In genomic region chr8:121954981-121955555, GRCm38 (mm10) we compare ENCODE assay signal across 29 mouse cellular contexts. TPM values are rescaled to one million over a fixed set of nuclear protein-coding genes. Genes with fewer than 3 reads are reported as not detected.
A peak's percentile ranks its signal among the peaks of the same experiment; 100 is the strongest.
DNase-seq lines count a peak whose midpoint lies in the region; ATAC-seq and TF ChIP-seq lines count a peak whose summit lies in the region.
"Had no signal": no experiment of that assay in that cellular context is flagged by ENCODE, and none has a peak within 500 bp of the region (broad histone marks: within the 10 kb centered on the region; RNA-seq: fewer than 3 reads in every experiment).

No protein-coding gene starts in this region.

- 55% methylated on average over 10 of the region's 10 CpGs for WGBS in liver, embryonic 15.5 days (ENCODE audit: insufficient replicate concordance)
- 90% methylated on average over 10 of the region's 10 CpGs for WGBS in forebrain, embryonic 11.5 days

- peak overlapping the region; percentile 88 for H3K4me3 ChIP-seq in megakaryocyte, embryonic 14.5 days (replicated peaks)
- H3K4me3 ChIP-seq in G1E (ENCODE audit: low read depth, low read length), result peak overlapping the region; percentile 64; the same call in 1 of the 2 replicates
- no peak overlapping the region for H3K4me3 ChIP-seq in liver, embryonic 15.5 days (replicated peaks)
- H3K4me3 ChIP-seq in forebrain, embryonic 11.5 days (ENCODE audit: low read depth, low read length), result no peak overlapping the region
- H3K4me3 ChIP-seq: forebrain, embryonic 10.5 days; heart, embryonic 12.5 days; hindbrain, embryonic 10.5 days; intestine, embryonic 15.5 days; limb, embryonic 13.5 days; midbrain, embryonic 15.5 days had no signal

- no peaks in the 10 kb centered on the region for H3K9me3 ChIP-seq in megakaryocyte, embryonic 14.5 days
- no peaks in the 10 kb centered on the region for H3K9me3 ChIP-seq in G1E (replicated peaks)
- H3K9me3 ChIP-seq in liver, embryonic 15.5 days (replicated peaks), result no peaks in the 10 kb centered on the region
- H3K9me3 ChIP-seq in forebrain, embryonic 11.5 days (ENCODE audit: control insufficient read depth, low read length), result no peaks in the 10 kb centered on the region
- H3K9me3 ChIP-seq: forebrain, embryonic 10.5 days; heart, embryonic 12.5 days; hindbrain, embryonic 10.5 days; intestine, embryonic 15.5 days; limb, embryonic 13.5 days; midbrain, embryonic 15.5 days had no signal

- TF ChIP-seq CTCF in G1E (IDR thresholded peaks at IDR 0.05; ENCODE audit: low read depth, low read length), result no peak

- DNase-seq in heart, adult 11 months, result peak; percentile 90
- DNase-seq in heart, adult 9 months (ENCODE audit: low spot score in 2 of 2), result no peak
- DNase-seq in G1E (ENCODE audit: low spot score), result no peak
- no peak for DNase-seq in right cerebral cortex, postnatal 36 days (ENCODE audit: low spot score in 2 of 2)
- DNase-seq in forebrain, embryonic 11.5 days (ENCODE audit: low spot score), result no peak
- DNase-seq: adrenal gland, postnatal 14 days; B cell, adult 2 months; cerebellum, adult 8-10 months; cerebellum, postnatal 36 days; embryo, embryonic 11 days; heart, postnatal 10 days; kidney, adult 9 months; kidney, postnatal 25 days; layer of hippocampus, postnatal 36 days; lung, embryonic 14.5 days; right cerebral cortex, postnatal 4 days; thymus, postnatal 4 days had no signal

- ATAC-seq in megakaryocyte, adult 5-6 weeks (ENCODE audit: poor library complexity, severe bottlenecking), result no peak
- ATAC-seq in G1E (ENCODE audit: extremely low read depth, insufficient number of reproducible peaks, low FRiP score, poor library complexity, severe bottlenecking), result no peak
- no peak for ATAC-seq in liver, embryonic 15.5 days (ENCODE audit: insufficient read depth)
- ATAC-seq in forebrain, embryonic 11.5 days (replicated peaks; ENCODE audit: low FRiP score), result no peak
- ATAC-seq: hindbrain, embryonic 16.5 days; intestine, embryonic 15.5 days; midbrain, embryonic 15.5 days had no signal

- peak overlapping the region; percentile 14; the same call in 1 of the 2 replicates for H3K4me2 ChIP-seq in liver, embryonic 15.5 days
- no peak overlapping the region for H3K4me2 ChIP-seq in forebrain, embryonic 11.5 days (ENCODE audit: low read depth, low read length, severe bottlenecking)
- H3K4me2 ChIP-seq: heart, embryonic 12.5 days; intestine, embryonic 15.5 days; limb, embryonic 13.5 days; lung, embryonic 14.5 days; midbrain, embryonic 15.5 days had no signal

- no peak overlapping the region; the same call in 1 of the 2 replicates for H3K27ac ChIP-seq in liver, embryonic 15.5 days (replicated peaks)
- no peak overlapping the region for H3K27ac ChIP-seq in forebrain, embryonic 11.5 days (ENCODE audit: low read depth, low read length)
- H3K27ac ChIP-seq: forebrain, embryonic 10.5 days; hindbrain, embryonic 10.5 days; intestine, embryonic 15.5 days; limb, embryonic 13.5 days; midbrain, embryonic 15.5 days had no signal

- H3K9ac ChIP-seq in liver, embryonic 15.5 days, result no peak overlapping the region
- no peak overlapping the region for H3K9ac ChIP-seq in forebrain, embryonic 11.5 days (ENCODE audit: low read length)
- H3K9ac ChIP-seq: heart, embryonic 12.5 days; intestine, embryonic 15.5 days; limb, embryonic 13.5 days; lung, embryonic 14.5 days; midbrain, embryonic 15.5 days had no signal

- H3K4me1 ChIP-seq in megakaryocyte, embryonic 14.5 days, result peaks cover 78% of the 10 kb centered on the region
- H3K4me1 ChIP-seq in G1E (ENCODE audit: insufficient read depth, low read depth, low read length), result peaks cover 74% of the 10 kb centered on the region
- H3K4me1 ChIP-seq in liver, embryonic 15.5 days (replicated peaks), result peaks cover 71% of the 10 kb centered on the region
- peaks cover 3% of the 10 kb centered on the region; the same call in 1 of the 2 replicates for H3K4me1 ChIP-seq in forebrain, embryonic 11.5 days (replicated peaks; ENCODE audit: control insufficient read depth, insufficient read depth, low read length)

- H3K36me3 ChIP-seq in megakaryocyte, embryonic 14.5 days (replicated peaks; ENCODE audit: low read length), result peaks cover 51% of the 10 kb centered on the region
- peaks cover 55% of the 10 kb centered on the region for H3K36me3 ChIP-seq in G1E (replicated peaks)
- peaks cover 35% of the 10 kb centered on the region for H3K36me3 ChIP-seq in liver, embryonic 15.5 days (replicated peaks)
- no peaks in the 10 kb centered on the region; the same call in 1 of the 2 replicates for H3K36me3 ChIP-seq in forebrain, embryonic 11.5 days (ENCODE audit: control insufficient read depth, insufficient read depth, low read length)

- no peaks in the 10 kb centered on the region for H3K27me3 ChIP-seq in megakaryocyte, embryonic 14.5 days (replicated peaks)
- no peaks in the 10 kb centered on the region for H3K27me3 ChIP-seq in G1E (ENCODE audit: insufficient read depth, low read length)
- no peaks in the 10 kb centered on the region for H3K27me3 ChIP-seq in liver, embryonic 15.5 days
- H3K27me3 ChIP-seq in forebrain, embryonic 11.5 days (ENCODE audit: control insufficient read depth, insufficient read depth, low read length), result no peaks in the 10 kb centered on the region
- H3K27me3 ChIP-seq: heart, embryonic 12.5 days; intestine, embryonic 15.5 days; limb, embryonic 13.5 days; midbrain, embryonic 15.5 days had no signal

RNA-seq across cellular contexts. Expression of gene Banp, which starts 5.5 kb away (rescaled TPM):
- 47.5 and 119 TPM in 2 replicates for polyA plus RNA-seq in megakaryocyte, embryonic 14.5 days (2012; ENCODE audit: insufficient read depth, low replicate concordance)
- total RNA-seq in megakaryocyte, adult 5-6 weeks (2015), result 8.1 and 9.2 TPM in 2 replicates
- total RNA-seq in megakaryocyte, adult 5-6 weeks (2017), result 21.3 and 28.7 TPM in 2 replicates
- 35.7 and 43.5 TPM in 2 replicates for total RNA-seq in G1E (2014; fragmentation: Nextera tagmentation)
- total RNA-seq in G1E (2017), result 42.5 and 46.6 TPM in 2 replicates
- 49.1 and 50.7 TPM in 2 replicates for polyA plus RNA-seq in G1E (2012)
- 15.2 and 20.6 TPM in 2 replicates for polyA plus RNA-seq in liver, embryonic 15.5 days (2015; fragmentation: Nextera tagmentation; extraction: Ambion mirVana)
- 53.1 and 60.9 TPM in 2 replicates for polyA plus RNA-seq in forebrain, embryonic 11.5 days (2014; fragmentation: Nextera tagmentation; extraction: Ambion mirVana)

RNA-seq across cellular contexts. Expression of gene Car5a, which starts 10.4 kb away (rescaled TPM):
- 2.1 TPM in 1 of 2 replicates, not detected in the other for polyA plus RNA-seq in megakaryocyte, embryonic 14.5 days (2012; ENCODE audit: insufficient read depth, low replicate concordance)
- not detected in 2 replicates for total RNA-seq in megakaryocyte, adult 5-6 weeks (2015)
- not detected in 2 replicates for total RNA-seq in megakaryocyte, adult 5-6 weeks (2017)
- 0.68 and 1.4 TPM in 2 replicates for total RNA-seq in G1E (2014; fragmentation: Nextera tagmentation)
- 0.16 TPM in 1 of 2 replicates, not detected in the other for total RNA-seq in G1E (2017)
- 0.41 and 0.57 TPM in 2 replicates for polyA plus RNA-seq in G1E (2012)
- 3.2 and 4.5 TPM in 2 replicates for polyA plus RNA-seq in liver, embryonic 15.5 days (2015; fragmentation: Nextera tagmentation; extraction: Ambion mirVana)
- not detected in 2 replicates for polyA plus RNA-seq in forebrain, embryonic 11.5 days (2014; fragmentation: Nextera tagmentation; extraction: Ambion mirVana)
- total RNA-seq: heart, postnatal 10 days; layer of hippocampus, postnatal 36 days; left cerebral cortex, postnatal 10 days; megakaryocyte-erythroid progenitor cell, adult 5-6 weeks had no signal
- polyA plus RNA-seq: forebrain, embryonic 10.5 days; heart, embryonic 12.5 days; limb, embryonic 13.5 days; lung, embryonic 14.5 days had no signal

RNA-seq across cellular contexts. Expression of gene Slc7a5, which starts 47.6 kb away (rescaled TPM):
- polyA plus RNA-seq in megakaryocyte, embryonic 14.5 days (2012; ENCODE audit: insufficient read depth, low replicate concordance), result 77.3 and 236 TPM in 2 replicates
- total RNA-seq in megakaryocyte, adult 5-6 weeks (2015), result 8.7 and 9.3 TPM in 2 replicates
- total RNA-seq in megakaryocyte, adult 5-6 weeks (2017), result 6.5 and 8.5 TPM in 2 replicates
- total RNA-seq in G1E (2014; fragmentation: Nextera tagmentation) (88.8 and 141 TPM in 2 replicates), G1E (2017) (32.5 and 32.6 TPM in 2 replicates)
- 92.9 and 127 TPM in 2 replicates for polyA plus RNA-seq in G1E (2012)
- polyA plus RNA-seq in liver, embryonic 15.5 days (2015; fragmentation: Nextera tagmentation; extraction: Ambion mirVana), result 38.2 and 42.4 TPM in 2 replicates
- 37.1 and 43.0 TPM in 2 replicates for polyA plus RNA-seq in forebrain, embryonic 11.5 days (2014; fragmentation: Nextera tagmentation; extraction: Ambion mirVana)

Comparison
In these comparisons a context has a peak if more than half of its experiments do, and no peak if none do; other contexts are left out.
1. H3K4me3 ChIP-seq: peak in megakaryocyte, embryonic 14.5 days (single experiment) and G1E (single experiment); none in liver, embryonic 15.5 days (single experiment) and forebrain, embryonic 11.5 days (single experiment).